Mouse (Mus musculus): ENCODE measurements around the gene Exog.

DNA sequence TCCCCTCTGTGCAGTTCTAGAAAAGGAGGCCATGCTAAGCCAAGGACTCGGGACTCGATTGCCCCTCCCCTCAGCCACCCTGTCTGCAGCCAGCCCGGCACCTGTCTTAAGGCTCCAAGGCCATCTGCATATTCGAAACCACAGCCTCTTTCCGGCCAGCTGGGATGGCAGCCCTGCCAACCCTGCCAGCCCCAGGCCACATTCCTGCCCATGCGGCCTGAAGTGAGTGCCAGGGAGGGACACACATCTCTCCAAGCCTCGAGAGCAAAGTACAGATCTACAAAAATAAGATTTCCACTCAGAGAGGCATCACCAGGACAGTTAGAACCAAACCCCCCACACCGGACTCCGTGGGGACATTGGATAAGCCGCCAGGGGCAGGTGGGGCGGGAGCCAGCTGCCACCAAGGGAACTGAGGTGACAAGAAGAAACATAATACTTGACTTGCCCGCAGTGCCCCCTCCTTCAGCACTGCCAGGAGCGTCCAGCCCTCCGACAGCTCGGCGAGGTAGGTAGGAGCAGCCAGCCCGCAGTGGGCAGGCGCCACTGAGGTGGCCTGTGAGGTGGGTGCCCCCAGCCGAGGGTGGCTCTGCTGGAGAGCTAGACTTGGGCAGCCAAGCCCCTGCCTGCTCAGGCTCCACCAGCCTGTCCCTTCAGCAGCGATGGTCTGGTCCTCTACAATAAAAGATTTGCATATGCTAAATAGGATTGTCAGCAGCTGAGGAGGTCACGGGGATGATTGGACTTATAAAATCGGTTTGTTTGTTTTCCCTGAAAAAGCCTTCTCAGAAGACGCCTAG lies 39.0 kb downstream of the Exog start:
- TF ChIP-seq CTCF (IDR thresholded peaks at IDR 0.05; ENCODE audit: low read depth, low read length) (no peak), GATA2 (IDR thresholded peaks at IDR 0.05; ENCODE audit: borderline replicate concordance, low read depth, low read length) (no peak)

All from G1E (cell line).